Mouse (Mus musculus) c-Kit-positive CD71-positive TER-119-positive erythroid progenitor cells, embryonic 14.5 days (primary cell): Measurements from ENCODE around the gene Sh3gl2.

Experiments used
- DNase-seq: peaks from one replicate; pipeline ENCODE4 v3.0.0-alpha.2; 2013; ENCODE audit warnings: low spot score

Sh3gl2 gene

DNA sequence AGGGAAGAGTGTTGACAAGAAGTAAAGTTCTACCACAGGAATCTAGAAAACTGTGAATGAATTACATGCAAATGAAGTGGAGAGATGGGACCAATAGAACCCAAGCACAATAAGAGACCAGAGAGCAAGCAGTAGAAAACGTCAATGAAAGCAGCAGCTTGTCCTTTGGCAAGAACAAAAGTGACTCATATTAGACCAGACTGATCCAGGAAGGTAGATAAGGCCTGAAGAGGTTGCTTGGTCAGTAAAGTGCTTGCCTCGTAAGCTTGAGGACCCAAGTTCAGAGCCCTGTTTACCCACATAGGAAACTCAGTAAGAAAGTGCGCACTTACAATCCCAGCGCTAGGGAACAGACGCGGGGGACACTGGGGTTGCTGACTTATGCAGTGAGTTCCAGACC is 215.5 kb downstream of the Sh3gl2 start:
- no peak for DNase-seq

DNA sequence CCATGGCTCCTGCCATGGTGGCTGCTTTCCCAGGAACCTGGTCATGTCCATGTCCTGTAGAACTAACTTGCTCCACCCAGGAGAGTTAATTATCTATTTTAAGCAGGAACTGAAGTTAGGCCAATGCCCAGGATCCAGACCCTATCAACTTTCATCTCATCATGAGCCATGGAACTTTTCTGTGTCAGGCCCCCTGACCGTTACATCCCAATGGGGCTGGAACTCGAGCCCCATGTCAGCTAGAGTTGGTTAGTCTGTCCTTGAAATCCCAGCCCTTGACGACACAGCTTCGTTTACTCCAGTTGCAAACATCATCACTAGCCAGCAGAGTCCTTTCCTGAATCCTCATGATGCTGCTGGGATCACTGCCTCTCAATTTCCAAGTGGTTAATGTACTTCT is 221.3 kb downstream of the Sh3gl2 start:
- no peak for DNase-seq

GRCm38 (mm10) chr4:85432786-85433185 is 227.9 kb downstream of the Sh3gl2 start:
- no peak for DNase-seq

GRCm38 (mm10) chr4:85434734-85435133 is 229.8 kb downstream of the Sh3gl2 start:
- DNase-seq = no peak

DNA sequence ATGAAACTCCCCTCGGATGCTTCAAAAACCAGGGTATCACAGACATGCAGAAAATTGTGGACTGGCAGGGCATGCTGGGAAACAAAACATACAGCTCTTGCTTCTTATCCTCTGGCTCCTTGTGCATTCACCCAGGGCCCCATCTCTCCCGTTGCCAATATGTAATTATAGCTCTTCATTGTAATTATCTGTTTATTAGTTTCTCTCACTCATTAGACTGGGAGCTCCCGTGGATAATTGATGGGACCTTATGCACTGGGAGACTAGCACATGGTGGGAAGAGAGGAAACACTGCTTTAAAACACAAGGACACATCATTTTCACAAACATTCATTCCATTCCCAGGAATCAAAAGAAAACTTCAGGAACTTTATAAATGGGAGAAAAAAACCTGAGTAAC is 233.9 kb downstream of the Sh3gl2 start:
- no peak for DNase-seq

- no peak for DNase-seq
Observed at GRCm38 (mm10) chr4:85483586-85483985, 278.7 kb downstream of the Sh3gl2 start.

DNA sequence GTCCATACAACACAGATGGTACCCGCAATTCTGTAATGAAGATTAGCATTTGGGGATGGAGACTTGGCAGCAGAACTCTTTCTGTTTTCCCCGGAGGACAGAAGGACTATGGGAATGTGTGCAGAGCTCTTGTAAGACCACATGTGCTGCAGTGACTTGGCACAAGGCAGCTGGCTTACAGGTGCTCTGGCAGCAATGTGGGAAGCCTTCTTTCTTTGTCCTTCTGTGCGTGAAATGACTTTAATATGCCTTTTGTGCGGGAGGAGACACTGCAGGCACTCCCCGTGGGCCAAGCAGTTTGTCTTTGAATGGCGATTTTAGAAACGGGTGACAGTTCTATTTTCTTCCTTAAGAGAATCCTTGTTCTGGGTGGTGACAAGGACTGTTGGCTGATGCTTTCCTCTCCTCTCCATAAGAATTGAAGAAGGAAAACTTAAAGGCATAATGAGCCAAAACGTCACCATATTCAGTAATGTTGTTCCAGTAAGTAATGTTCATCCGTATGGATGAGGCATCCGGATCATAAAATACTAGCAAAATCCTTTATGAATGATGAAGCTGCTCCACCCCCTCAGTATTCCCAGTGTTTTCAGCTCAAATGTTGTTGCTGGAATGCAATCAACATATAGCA is 281.5 kb downstream of the Sh3gl2 start:
- no peak for DNase-seq

DNA sequence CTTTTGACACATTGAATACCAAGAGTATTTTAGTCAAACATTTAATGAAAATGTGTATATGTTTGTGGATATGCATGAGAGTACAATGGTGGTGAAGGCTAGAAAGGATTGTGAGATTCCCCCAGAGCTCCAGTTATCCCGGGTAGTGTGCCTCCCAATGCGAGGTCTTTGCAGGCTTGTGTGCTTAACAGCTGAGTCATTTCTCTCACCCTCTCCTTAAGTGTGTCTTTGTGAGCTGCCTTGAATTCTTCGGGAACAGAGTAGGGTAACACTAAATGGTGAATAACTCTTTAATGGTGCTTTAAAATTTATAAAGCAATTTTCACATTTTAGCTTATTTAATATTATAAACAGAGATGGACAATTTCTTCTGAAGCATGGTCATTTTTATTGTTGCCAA is 300.8 kb downstream of the Sh3gl2 start:
- DNase-seq = no peak

- DNase-seq = no peak
Observed at GRCm38 (mm10) chr4:85506976-85507375, 302.1 kb downstream of the Sh3gl2 start.

- no peak for DNase-seq
Observed at GRCm38 (mm10) chr4:85507491-85507890, 302.6 kb downstream of the Sh3gl2 start.

DNA sequence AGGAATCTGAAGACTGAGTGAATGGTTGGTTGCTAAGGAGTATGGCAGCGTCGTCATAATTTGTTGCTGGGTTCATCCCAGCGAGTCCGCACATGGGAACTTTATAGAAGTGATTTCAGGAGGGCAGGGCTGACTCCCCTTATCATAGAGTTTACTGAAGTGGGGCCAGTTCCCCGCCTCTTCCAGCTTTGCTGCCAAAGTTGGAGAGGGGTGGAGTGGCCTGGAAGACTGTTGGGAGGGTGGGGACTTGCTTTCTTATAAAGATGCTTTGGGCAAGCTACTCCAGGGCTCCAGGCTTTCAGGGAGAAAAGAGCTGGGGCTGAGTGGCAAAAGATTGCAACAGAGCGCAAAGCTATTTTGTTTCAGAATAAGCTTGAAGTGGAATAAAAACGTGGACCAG is 308.4 kb downstream of the Sh3gl2 start:
- no peak for DNase-seq

- no peak for DNase-seq
Observed at GRCm38 (mm10) chr4:85513792-85514191, 308.9 kb downstream of the Sh3gl2 start, which contains the start of gene Adamtsl1. Gene Adamtsl1 (plus strand): TSS chr4:85514172.

DNA sequence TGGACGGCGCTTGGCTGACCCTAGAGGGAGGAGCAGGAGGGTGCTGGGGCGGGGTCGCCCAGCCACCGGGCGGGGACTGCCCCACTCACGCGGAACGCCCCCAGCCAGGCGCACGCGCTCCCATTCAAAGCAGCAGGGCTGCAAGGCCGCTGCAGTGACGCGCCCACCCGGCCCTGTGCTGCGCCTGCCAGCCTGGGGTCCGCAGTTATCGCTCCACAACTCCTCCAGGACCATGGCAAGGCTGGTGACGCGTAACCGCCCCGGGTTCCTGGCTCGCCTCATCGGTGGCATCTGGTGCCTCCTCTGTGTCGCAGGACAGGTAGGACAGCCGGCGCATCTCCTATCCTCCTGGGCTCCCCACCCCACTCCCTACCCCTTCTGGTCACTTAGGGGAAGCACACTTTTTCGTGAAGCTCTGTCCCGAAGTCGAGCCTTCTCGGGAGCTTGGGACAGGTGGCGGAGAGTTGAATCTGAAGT is 309.3 kb downstream of the Sh3gl2 start:
- DNase-seq = no peak

DNA sequence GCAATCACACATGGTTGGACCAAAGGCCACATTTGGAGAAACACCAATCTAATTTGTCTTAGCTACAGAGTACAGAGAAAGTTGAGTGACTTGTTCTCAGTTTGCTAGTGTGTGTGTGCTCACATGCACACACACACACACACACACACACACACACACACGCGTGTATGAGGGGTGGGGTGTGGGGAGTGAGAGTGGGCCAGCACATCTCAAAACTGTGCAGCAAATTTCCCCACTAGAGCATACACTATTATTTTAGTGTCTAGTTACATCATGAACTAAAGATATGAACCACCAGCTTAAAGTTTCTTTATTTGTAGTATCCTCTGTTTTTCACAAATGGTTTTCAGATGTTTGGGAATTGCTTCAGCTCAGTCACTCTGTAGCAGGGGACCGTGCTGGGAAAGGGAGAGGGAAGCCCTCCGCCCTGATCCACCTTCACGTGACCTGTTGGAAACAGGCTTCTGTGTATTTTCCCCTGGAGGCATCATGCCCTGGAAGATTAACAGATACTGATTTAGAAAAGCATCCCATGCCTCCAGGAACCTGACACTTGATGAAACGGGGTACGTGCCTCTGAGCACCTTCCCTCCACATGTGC is 322.1 kb downstream of the Sh3gl2 start:
- DNase-seq = no peak

- no peak for DNase-seq
Observed at GRCm38 (mm10) chr4:85529852-85530251, 324.9 kb downstream of the Sh3gl2 start.

- no peak for DNase-seq
Observed at GRCm38 (mm10) chr4:85539677-85540076, 334.8 kb downstream of the Sh3gl2 start.

DNA sequence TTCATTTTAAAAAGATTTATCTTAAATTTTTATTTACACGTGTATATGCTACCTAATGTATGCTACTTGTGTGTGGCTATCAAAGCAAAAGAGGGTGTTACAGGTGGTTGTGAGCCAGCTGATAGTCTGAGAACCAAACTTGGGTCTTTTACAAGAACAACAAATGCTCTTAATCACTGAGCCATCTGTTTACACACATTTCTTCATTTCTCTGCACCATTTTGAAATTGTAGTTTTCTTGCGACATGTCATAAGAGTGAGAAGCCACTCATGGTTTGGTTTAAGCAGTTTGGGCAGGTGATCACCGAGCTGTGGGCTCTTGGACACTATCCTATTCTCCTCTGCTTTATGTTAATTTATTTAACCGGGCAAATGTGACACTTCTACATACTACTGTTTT is 338.3 kb downstream of the Sh3gl2 start:
- DNase-seq = no peak

DNA sequence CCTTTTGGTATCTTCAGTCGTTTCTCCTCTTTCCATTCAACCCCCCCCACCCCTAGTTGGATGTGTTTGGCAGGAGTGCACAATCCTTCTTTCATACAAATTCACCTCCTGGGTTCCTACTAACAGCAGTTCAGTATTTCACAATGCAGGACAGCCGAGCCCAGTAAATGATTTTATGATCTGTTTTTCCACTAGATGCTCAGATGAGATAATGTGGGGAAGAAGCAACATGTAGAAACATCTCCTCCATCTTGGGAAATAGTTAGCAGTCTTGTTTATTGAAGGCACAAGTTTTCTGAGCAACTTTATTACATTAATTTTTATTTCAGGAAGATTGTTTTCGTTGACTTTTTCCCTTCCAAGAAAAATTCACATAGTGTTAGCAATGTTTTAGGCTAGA is 349.8 kb downstream of the Sh3gl2 start:
- no peak for DNase-seq

DNA sequence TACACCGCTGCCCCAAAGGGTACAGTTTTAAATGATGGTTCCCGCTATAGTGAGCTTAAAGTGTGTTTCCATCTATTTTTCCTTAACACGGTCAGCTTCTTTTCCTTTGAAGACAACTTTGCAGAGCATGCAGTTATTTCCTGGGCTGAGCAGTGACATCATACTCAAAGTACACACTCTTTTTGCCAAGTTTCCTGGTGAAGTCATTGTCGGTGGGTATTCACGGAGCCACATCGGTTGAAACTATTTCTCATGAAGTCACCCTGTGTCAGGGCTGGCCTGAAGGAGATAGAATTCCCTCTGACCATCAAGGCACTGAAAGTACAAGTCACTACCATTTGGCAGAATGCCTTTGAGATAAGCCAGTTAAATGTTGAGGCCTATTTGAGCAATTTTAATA is 354.8 kb downstream of the Sh3gl2 start:
- DNase-seq = no peak

DNA sequence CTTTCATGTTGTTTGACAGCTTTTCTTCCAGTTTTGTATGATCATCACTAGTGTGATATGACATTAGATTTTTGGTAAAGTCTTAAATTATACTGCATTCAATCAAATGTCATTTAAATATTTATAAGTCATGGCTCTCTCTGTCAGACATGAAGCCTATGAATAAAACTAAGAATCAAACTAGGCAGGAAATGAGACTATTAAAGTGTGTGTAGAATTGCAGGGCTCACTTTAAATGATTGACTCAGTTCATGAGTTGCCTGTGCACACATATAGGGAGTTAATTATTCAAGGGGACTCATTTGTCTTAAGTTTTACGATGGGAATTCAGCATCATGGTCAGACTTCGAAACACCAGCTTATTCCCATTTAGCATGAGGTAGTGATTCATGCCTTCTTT is 380.5 kb downstream of the Sh3gl2 start:
- DNase-seq = no peak

DNA sequence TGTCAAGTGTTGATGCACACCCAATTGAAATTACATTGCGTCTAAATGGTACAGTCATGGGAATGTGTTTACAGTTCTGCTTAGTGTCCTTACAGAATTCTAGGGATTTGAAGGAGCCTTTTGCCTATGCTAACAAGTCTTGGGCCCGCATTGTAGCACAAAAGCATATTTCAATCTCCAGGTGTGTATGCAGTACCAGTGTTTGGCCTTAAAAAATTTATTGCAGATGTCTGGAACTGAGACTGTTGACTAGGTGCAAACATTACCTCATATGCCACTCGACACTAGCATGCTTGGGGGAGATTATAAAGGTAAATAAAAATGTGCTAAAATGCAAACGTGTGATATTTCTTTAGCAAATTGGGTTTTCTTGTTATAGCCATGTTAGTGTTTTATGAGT is 384.0 kb downstream of the Sh3gl2 start:
- DNase-seq = no peak

DNA sequence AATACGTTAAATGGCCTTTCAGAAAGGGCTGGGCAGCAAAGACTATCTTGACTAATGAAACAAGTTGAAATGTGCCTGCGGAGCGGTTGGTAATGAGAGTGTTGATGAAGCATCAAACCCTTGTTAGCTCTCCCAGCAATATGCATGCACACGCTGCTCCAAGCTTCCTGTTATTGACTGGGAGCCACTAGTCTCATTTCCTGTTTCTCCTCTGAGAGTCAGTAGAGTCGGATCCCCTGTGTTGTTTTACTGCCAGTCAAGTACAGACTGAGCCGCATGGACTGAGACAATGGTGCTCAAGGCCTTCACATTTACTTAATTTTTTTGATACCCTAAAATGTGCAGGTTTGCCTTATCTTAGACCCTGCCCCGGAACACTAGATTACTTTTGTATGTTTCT is 386.1 kb downstream of the Sh3gl2 start:
- DNase-seq = no peak

DNA sequence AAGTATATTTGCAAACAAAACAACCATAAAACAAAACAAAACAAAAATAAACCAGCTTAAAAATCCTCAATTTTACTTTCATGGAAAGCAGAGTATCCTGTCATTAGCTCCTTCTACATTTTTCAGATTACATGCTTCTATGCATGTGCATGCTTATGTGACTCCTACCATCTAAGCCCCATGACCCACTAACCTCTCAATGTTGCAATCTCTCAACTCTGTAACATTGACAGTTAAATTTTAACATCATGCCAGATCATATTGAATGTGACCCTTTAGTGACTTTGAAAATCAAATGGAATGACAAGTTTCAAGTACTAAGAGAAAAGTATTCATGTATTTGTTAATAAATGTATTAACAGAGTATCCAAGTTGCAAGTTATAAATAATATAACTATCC is 389.2 kb downstream of the Sh3gl2 start:
- DNase-seq = no peak

- DNase-seq = no peak
Observed at GRCm38 (mm10) chr4:85613331-85613730, 408.4 kb downstream of the Sh3gl2 start.
